Mouse (Mus musculus) mature B cell (primary cell): ENCODE data around the gene Retreg3.
"Not testable (repeated sequence)": the region's sequence is repeated elsewhere in the genome, so short reads cannot be mapped to it uniquely, and the experiment has no call there.

ENCODE experiments used
- in situ Hi-C: fragments of 300-500 bp; cut with MboI; formaldehyde crosslinking; loops from 2 replicates; pipeline ENCODE4 v1.14.3; 2019

Gene Retreg3

GRCm38 (mm10) chr11:101119761-101120544, at the start of gene Retreg3, which contains the start of gene Tubg1:
Gene Retreg3 (minus strand): TSS chr11:101119893.
Gene Tubg1 (plus strand): TSS chr11:101119938.
- in situ Hi-C loops, result no loop called here

- in situ Hi-C loops, result no loop called here
These were observed 48.7 kb upstream of the Retreg3 start for GRCm38 (mm10) chr11:101168301-101168980.

DNA sequence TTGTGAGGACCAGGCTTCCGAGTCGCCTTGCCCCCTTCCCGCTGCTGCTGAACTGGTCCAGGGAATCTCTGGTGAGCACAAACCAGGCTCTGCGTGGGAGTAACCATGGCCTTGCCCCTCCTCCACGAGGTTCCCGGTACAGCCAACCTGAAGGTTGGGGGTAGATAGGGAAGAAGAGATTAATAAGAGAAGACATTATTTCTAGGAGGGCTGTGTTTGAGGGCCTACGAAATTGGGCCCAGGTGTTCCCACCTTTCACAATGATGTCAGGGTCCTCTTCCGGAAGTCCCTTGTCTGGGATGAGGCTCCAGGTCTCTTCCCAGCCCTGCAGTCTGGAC, 48.2 kb upstream of the Retreg3 start:
- in situ Hi-C loops, result no loop called here

- in situ Hi-C loops, result no loop called here
These were observed 47.7 kb upstream of the Retreg3 start for GRCm38 (mm10) chr11:101167211-101167962.

DNA sequence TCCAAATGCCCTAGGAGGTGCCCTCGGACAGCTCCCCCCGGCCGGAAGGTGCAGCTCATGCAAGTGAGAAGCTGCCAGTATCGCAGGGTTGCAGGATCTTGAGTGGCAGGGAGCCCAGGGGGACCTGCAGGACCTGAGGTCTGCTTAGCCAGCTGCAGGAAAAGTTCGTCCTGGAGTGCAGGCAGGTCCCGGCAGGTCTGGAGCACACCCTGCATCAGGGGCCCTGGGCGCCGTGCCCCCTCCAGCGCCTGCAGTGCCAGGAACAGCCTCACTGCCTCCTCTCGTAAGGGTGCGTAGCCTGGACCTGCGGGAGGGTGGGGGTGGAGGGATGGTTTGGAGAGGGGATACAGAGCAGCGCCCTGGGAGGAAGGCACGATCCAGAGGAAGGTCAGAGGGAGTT, 46.7 kb upstream of the Retreg3 start:
- in situ Hi-C loops, result no loop called here

- in situ Hi-C loops, result no loop called here
These were observed 45.2 kb upstream of the Retreg3 start for GRCm38 (mm10) chr11:101164677-101165580.

GRCm38 (mm10) chr11:101164351-101164665, 44.6 kb upstream of the Retreg3 start:
- in situ Hi-C loops, result no loop called here

- in situ Hi-C loops, result no loop called here
These were observed 44.0 kb upstream of the Retreg3 start for GRCm38 (mm10) chr11:101163476-101164350.

DNA sequence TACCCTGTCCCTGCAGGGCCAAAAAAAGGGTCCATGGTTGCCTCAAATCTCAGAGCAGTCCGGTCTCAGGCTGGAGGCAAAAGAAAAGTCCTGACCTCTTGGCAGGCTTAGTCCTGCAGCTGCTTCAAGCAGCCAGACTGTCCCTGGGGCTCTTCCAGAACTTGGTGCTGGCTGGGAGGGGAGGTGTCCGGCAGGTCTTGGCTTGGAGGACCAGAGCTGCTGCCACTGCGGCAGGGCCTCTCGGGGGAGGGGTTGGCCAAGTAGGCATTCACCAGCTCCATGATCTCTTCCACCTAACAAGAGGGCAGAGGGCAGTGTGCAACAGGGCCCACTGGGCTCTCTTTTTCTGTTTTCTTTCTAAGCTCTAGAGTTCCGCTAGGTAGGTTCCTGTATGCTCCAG, 43.1 kb upstream of the Retreg3 start:
- in situ Hi-C loops, result no loop called here

DNA sequence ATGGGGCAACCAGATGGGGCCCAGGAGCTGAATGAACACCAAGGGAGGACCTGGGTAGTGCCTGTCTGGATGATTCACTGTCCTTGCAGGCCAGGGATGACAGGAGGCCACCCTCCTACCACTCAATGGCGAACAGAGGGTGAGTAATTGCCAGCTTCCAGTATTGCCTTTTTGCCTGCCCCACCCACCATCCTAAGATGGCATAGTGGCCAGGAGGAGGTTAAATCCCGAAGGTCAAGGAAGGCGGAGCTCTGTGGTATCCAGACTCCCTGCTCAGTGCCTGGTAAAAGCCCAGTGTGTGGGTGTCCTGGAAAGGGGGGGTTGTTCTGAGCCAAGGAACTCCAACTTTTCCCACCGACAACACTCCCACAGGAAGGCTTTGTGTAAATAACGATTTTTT, 42.6 kb upstream of the Retreg3 start:
- in situ Hi-C loops, result no loop called here

- in situ Hi-C loops, result no loop called here
These were observed 41.9 kb upstream of the Retreg3 start for GRCm38 (mm10) chr11:101161551-101161950.

- in situ Hi-C loops, result not testable (repeated sequence)
These were observed 41.4 kb upstream of the Retreg3 start for GRCm38 (mm10) chr11:101160981-101161505.

DNA sequence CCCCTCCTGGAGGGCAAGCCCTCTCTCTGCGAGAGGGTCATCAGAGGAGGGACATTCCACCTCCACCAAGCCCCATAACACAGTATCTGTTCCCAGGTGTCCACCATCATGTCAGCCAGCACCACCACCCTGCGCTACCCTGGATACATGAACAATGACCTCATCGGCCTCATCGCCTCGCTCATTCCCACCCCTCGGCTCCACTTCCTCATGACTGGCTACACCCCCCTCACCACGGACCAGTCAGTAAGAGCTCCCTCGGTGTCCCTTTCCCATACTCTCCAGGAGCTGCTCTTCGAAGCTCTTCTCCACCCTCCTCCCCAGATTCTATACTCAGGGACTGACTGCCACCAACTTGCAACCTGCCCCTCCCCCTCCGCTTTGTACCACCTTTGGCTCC, 40.5 kb upstream of the Retreg3 start:
- in situ Hi-C loops, result not testable (repeated sequence)

DNA sequence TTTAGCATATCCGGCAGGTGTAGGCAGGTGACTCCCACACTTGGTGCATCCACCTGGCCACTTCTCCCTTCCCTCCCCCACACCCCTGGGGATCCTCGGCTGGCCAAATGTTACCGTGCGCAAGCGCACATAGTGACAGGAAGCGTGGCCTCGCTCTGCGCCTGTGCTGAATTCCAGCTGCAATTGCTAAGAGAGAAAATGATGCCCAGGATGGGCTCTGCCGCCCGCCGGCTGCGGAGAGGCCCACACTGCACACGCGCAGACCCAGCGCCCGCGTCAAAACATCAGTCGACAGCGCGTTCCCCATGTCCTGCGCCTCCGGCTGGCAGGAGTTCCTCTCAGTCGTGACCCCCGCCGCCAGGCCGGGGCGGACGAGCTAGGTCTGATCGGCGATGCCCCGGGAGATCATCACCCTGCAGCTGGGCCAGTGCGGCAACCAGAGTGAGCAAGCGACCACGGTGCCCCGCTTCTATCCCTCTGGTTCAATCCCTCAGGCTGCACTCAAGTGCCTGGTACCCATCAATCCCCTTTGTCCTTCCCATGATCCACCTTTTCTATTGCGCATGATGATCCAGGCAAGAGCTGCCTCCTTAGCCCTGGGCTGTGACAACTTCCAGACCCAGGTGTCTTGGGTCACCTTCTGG, 36.2 kb upstream of the Retreg3 start, which contains the start of gene Tubg2:
Tubg2 (plus strand) TSS at position 180 of the 644 bp plus-strand sequence.
- in situ Hi-C loops, result no loop called here

GRCm38 (mm10) chr11:101155151-101155550, 35.5 kb upstream of the Retreg3 start:
- in situ Hi-C loops, result no loop called here

DNA sequence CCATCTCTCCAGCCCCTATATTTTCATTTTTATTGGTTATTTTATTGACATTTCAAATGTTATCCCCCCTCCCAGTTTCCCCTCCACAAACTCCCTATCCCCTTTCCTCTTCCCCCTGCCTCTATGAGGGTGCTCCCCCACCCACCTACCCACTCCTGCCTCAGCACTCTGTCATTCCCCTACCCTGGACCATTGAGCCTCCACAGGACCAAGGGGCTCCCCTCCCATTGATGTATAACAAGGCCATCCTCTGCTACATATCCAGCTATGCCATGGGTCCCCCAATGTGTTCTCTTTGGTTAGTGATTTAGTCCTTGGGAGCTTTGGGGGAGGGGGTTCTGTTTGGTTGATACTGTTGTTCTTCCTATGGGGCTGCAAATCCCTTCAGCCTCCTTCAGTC, 35.0 kb upstream of the Retreg3 start:
- in situ Hi-C loops, result no loop called here

GRCm38 (mm10) chr11:101152825-101153224, 33.1 kb upstream of the Retreg3 start:
- in situ Hi-C loops, result no loop called here

DNA sequence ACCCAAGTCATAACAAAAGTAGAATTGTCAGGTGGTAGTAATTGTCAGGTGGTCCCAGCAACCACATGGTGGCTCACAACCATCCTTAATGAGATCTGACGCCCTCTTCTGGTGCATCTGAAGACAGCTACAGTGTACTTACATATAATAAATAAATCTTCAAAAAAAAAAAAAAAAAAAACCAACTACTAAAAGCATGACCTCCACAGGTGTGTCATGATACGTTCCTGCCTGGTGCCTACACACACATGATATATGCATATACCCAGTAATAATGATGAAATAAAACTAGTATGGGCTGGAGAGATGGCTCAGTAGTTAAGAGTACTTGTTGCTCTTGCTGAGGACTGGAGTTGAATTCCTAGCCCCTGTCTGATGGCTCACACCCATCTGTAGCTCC, 31.4 kb upstream of the Retreg3 start:
- in situ Hi-C loops, result no loop called here

GRCm38 (mm10) chr11:101149178-101150105, 29.7 kb upstream of the Retreg3 start:
- in situ Hi-C loops, result no loop called here
